Mouse (Mus musculus): ENCODE data around the gene Aldh1a2. TPM values are rescaled to one million over a fixed set of nuclear protein-coding genes. Genes with fewer than 3 reads are reported as not detected.

The Aldh1a2 gene
- total RNA-seq (2021) = 10 to 100 TPM; 13.3 to 19.9 TPM
- long read RNA-seq, experiment 1, transcript Aldh1a2-201 (14 exons, 2,264 nt) = major isoform, 20 of 22 reads
- long read RNA-seq, experiment 1, partial matches to known transcripts = 1 of 22 reads
- long read RNA-seq, experiment 1, other reads (novel, unspliced or antisense) = 1 of 22 reads
- long read RNA-seq, experiment 2, transcript Aldh1a2-201 (14 exons, 2,264 nt) = major isoform, 12 of 13 reads
- long read RNA-seq, experiment 2, partial matches to known transcripts = 1 of 13 reads
- long read RNA-seq, experiment 2, other reads (novel, unspliced or antisense) = 0 of 13 reads

DNA sequence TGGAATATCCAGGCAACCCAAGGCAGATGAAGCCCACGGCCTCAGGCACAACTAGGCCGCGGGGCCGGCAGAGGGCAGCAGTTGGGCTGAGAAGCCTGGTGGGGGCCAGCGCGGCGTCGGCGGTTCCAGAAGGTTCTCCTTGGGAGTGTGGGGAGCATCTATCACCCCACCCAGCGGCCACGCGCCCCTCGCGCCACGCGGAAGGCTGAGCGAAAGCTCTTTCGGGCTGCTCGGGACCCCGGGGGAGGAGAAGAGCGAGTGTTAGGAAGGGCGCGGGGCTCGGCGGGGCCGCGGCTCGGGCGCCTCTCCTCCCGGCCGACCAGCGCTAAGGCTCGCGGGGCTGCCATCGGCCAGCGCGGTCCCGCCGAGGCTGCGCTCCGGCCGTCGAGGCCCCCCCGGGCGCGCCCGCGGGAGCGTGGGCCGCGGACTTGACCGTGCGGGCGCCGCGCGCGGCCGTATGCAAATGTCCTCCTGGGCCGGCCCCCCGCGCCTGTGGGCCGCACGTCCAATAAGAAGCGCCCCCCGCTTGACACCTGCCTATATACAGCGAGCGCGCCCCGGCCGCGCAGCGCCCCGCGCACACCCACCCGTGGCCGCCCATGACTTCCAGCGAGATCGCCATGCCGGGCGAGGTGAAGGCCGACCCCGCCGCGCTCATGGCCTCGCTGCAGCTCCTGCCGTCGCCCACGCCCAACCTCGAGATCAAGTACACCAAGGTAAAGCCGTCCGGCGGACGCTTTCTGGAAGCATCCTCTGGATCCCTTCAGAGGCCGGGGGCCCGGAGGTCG lies at the start of gene Aldh1a2:
TSS of gene Aldh1a2 (plus strand) at position 542 of the 788 bp plus-strand sequence.
- intact Hi-C loops (cut with DNase I) = loop anchor here (10.0 kb wide), 4 partner anchors 99 to 399 kb away; no protein-coding TSS in a partner anchor
- DNase-seq = peak; percentile 82 to 86

DNA sequence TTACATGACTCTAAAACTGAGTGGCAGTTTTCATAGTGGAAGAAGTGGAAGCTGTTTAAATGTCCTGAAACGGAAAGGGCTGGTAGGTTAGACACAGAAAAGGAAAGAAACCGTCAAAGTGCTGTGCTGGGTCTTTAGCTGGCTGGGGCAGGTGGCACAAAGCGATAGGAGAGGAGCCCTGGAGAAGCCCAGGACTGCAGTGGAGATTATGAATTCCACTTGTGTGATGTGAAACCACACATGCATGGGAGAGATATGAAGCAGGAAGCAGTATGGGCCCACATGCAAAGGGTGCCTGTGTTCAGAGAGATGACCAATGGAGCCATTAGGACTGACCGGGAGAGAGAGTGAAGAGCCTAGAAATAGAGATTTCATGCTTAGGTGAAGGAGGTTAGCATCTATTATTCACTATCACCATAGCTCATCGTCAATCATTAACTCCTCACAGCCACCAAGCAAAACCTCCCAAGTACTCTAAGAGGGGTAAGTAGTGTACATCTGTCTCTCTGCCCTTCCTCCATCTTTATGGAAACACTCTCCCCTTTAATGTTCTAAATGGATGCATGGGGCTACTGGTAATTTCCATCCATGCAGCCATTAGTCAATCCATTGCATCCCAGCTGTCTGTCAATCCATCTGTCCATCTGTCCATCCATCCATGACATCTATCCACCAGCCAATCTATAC lies 49.4 kb upstream of the Aldh1a2 start:
- no peak for DNase-seq
- intact Hi-C loops (cut with DNase I) = no loop called here

DNA sequence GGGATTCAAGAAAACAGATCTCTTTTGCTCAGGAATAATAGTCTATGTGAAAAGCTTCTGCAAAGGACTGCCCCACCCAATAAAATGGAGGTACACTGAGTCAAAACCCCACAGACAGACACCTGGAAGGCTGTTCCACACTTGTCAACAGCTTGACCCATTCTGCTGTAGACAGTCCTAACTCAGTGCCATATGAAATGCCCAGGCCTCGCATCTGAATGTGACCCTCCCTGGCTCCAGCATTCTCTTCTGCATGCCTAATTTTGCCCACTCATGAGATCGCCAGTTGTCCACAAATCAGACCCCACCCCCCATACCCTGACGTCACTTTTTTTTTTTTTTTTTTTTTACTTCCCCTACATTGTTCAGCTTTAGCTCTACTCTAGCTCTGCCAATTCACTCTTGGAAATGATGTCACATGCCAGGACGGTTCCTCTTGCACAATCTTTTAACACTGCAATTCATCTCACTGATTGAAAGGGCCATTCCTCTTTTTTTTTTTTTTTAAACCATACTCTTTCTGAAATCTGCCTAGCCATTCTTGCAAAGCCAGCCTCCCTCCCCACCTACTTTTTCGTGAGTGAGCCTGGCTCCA lies 48.6 kb upstream of the Aldh1a2 start:
- no peak for DNase-seq
- intact Hi-C loops (cut with DNase I) = no loop called here

DNA sequence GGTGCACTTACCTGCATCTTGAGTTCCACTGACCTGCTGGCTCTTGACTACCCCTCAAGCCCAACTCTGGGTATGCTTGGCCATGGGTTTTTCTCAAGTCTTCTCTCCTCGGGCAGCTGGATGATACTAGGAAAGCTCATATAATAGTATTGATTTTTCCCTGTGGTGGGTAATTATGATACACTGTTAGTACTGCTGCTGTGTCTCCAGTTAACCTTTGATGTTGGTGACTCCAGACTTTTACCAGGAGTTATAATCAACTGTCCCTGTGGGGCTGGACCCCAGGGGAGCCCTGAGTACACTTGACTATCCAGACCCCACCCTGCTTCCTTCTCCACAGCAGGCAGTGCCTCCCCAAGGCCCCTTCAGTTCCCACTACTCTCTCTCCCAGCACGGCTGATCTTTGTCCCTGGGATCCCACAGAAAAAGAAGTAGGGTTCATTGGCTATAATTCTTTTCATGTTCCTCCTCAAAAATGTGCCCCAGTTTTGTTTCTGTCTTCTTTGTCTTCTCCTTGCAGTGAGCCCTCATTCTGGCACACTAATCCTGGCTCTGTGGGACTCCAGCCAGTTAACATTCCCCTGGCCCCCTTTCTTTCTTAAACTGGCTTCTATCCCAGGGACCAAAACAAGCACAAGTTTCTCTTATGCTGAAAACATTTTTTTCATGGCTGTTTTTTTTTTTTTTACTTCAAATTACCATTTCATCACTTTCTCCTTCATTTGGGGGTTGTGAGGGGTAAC lies 47.9 kb upstream of the Aldh1a2 start:
- intact Hi-C loops (cut with DNase I) = no loop called here
- DNase-seq = peak in 1 of 2 experiments; percentile 19

DNA sequence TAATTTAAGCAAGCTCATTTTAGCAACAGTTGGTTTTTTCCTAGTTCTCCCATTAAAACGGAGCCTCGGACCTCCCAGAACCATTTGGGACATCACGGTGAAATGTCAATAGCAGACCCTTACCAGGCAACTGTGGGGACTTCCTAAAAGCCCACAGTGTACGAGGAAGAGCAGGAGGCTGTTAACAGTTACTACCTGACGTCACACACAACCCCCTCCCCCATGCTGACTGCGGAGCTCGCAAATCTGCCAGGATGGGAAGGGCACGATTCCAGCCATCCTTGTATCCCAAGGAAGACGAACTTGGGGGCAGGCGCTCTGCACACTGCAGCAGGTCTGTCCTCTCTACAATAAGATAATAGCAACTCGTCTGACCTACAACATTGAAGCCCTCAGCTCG lies 47.1 kb upstream of the Aldh1a2 start, which contains the start of gene Aqp9:
TSS of gene Aqp9 (minus strand) at position 172 of the 400 bp plus-strand sequence.
- intact Hi-C loops (cut with DNase I) = no loop called here
- DNase-seq = peak in 1 of 2 experiments; percentile 11

DNA sequence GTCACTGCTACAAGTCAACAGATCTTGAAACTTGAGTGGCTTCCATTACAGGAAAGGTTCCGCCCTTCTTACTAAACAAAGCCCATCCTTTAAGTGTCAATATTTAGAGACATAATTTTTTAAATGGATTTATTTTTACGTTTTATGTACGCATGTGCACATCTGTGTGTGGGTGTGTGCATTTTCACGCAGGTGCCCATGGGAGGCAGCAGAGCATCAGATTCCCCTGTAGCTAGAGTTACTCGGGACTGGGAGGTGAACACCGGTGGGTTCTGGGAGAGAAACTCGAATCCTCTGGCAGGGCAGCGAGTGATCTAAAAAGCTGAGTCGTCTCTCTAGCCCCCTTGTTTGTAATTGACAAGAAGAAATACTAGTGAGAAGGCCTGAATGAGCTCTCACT lies 42.1 kb upstream of the Aldh1a2 start:
- no peak for DNase-seq
- intact Hi-C loops (cut with DNase I) = no loop called here

DNA sequence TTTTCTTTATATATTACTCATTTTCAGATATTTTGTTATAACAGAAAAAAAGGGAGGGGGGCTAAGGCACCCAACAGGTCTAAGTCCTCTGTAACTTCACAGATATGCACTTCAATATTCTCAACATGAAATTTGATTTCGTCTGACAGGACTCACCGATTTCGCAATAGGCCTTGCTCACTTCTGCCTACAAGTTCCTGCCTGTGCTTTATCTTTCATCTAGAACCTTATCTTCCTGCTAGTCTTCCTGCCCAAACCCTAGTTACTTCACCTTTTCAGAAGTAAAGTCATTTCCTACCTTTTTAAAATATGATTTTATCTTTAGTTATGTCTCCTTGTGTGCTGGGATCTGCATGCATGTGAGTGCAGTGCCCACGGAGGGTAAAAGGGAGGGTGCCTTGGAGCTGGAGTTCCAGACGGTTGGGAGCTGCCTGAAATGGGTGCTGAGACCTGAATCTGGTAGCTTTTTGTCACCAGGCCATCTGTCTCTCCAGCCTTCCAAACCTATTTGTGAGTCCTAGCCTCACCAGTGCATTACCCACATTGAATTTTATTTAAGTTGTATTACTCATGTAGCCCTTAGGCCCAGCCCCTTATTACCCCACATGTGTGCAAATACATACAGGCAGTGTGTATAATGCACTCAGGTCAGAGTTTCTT lies 41.1 kb upstream of the Aldh1a2 start:
- intact Hi-C loops (cut with DNase I) = no loop called here
- DNase-seq = no peak

DNA sequence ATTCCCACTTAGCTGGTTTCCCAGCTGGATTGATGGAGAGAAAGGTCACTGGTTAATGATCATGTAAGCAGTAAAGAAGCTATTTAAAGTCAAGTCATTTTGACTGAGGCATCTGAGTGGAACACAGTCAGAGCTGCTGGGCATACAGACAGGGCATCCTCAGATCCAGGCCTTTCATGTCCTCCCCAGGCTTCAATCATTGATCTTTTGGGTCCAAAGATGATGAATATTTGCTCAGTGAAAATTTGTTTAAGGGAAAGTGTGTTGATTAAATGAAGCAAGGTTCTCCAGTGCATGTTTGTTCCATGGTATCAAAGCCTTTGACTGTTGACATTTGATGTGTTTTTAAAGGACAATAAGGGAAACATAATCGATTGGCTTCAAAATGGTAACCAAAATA lies 39.9 kb upstream of the Aldh1a2 start:
- no peak for DNase-seq
- intact Hi-C loops (cut with DNase I) = no loop called here

DNA sequence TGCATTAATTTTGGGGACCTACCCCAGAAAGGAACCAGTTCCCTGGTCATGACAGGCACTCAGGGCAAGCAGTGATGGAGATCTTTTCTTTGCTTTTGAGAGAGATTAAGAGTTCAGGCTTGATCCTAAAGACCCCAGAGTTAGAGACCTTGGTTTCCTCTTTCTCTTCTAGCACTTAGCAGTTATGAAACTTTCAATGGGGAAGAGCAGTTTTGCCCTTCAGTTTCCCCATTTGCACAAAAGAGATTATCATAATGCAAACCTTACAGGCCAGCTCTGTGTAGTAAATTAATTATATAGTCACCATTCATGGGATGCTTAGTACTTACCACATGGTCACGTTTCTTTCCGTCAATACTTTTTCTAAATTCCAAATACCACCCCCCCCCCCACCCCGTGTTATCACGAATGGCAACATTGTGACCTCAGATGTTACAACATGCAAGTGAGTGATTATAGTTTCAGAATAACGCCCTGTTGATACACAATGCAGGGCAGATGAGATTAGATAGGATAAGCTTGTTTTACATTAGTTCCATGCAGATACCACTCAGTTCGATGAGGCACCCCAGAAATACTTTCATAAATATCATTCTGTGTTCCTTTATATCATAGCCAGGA lies 36.2 kb upstream of the Aldh1a2 start:
- DNase-seq = no peak
- intact Hi-C loops (cut with DNase I) = no loop called here

DNA sequence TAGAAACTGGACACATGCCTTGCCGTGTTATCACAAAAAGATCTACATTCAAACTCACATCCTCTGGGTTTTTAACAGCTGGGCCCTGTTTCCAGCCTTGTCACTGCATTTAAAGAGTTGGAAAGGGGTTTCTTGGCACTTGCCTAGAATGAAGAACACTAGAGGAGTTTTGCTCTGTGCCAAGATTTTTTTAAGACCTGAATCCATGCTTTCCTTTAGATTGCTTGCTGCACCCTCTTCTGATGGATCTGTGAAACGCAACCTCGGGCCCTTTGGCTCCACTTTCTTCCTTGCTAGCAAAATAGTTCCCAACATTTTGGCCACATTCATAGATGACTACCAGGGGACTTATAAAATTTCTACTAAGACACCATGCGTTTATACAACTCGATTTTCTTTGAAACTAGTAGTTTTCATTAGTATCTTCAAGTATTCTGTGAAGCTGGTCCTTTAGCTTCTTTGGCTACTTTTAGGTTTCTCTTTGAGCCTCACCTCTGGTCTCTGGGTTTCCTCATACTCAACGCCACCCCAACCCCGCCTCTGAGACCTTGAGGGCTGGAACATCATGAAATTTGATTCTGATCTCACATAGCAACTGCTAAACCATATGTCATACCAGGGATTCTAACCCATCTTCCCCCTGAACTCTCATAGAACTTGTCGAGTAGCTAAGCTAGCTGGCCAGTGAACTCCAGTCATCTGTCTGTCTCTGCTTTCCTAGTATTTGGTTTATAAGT lies 35.5 kb upstream of the Aldh1a2 start:
- intact Hi-C loops (cut with DNase I) = loop anchor here (10.0 kb wide), 1 partner anchor 55 kb away; no protein-coding TSS in a partner anchor
- no peak for DNase-seq

DNA sequence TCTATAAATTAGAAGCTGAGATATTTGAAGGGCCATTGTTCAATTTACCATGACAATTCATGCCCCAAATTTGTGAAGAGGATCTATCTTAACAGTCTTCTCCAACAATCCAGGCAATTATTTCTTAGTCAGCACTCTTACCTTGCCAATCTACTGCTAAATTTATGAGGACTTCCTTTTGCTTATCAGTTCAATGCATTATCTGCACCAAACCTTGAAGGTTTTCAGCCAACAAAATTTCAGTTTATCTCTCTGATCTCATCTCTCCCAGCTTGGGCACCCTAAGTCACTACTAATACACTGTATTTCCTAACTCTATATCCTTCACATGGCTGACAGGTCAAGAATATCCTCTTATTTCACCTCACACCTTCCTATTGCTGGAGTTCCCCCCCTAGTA lies 30.3 kb upstream of the Aldh1a2 start:
- intact Hi-C loops (cut with DNase I) = loop anchor here (10.0 kb wide), 1 partner anchor 60 kb away; no protein-coding TSS in a partner anchor
- DNase-seq = no peak

DNA sequence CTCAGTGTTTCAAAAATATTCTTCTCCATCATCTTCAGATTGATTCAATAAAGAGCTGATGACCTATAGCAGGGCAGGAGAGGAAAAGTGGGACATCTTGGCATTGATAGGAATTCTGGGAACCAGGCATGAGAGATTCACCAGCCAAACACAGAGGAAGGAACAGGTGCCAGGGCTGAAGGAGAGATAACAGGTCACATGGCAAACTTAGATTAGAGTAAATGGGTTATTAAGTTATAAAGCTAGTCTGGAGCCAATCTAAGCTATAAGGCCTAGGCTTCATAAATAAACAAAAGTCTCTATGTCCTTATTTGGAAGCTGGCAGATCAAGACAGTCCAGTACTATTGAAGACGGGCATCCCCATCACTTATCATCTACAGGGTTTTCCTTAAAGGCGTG lies 29.8 kb upstream of the Aldh1a2 start:
- intact Hi-C loops (cut with DNase I) = loop anchor here (10.0 kb wide), 1 partner anchor 61 kb away; no protein-coding TSS in a partner anchor
- no peak for DNase-seq

DNA sequence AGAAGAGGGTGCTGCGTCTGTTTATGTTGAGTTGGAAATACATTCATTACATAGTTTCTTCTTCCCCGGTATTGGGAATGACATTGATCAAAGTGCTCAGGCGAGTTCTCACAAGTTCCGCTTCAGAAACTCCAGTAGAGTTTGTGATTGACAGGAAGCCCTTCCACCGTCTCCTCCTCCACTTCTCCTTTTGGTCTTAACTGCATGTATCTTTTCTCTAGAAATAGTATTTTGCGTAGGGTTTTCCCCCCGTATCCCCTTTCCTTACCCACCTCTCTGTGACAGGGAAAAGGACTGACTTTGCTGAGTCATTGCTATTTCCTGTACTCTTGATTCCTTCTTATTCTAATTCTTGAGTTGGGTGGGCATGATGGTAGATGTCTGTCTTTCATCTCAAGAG lies 28.2 kb upstream of the Aldh1a2 start:
- intact Hi-C loops (cut with DNase I) = loop anchor here (10.0 kb wide), 1 partner anchor 63 kb away; no protein-coding TSS in a partner anchor
- DNase-seq = no peak

DNA sequence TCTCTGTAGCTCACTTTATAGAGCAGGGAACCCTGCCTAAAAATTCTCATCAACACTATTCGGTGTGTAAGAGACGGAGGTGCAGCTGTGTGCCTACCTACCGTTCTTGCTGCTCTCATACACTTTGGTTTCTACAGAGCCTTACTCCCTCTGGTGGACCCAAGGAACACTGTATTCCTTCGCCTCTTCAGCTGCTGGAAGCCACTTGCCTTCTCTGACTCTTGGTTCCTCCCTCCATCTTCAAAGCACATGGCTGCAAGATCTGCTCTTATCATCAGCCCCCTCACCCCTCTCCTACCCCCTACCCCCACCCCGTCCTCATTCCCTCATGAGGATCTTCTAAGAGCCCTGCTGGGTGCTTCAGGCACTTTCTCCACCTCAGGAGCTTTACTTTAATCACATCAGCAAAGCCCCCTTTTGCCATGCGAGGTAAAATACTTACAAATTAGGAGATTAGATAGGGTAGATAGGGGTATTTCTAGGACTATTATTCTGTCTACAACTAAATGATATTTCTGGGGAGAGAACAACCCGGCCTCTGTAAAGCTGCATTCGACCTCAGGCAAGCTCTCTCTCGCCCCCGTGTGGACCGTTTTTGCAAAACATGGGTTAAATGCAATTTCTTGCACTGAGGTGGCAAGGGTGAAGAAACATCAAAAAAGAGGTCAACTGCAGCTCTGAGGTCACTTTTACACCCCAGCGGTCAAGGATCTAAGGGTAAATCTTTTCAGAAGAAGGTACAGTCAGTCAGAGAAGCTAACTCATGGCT lies 26.8 kb upstream of the Aldh1a2 start:
- intact Hi-C loops (cut with DNase I) = loop anchor here (10.0 kb wide), 1 partner anchor 64 kb away; no protein-coding TSS in a partner anchor
- DNase-seq = peak; percentile 60 to 80

DNA sequence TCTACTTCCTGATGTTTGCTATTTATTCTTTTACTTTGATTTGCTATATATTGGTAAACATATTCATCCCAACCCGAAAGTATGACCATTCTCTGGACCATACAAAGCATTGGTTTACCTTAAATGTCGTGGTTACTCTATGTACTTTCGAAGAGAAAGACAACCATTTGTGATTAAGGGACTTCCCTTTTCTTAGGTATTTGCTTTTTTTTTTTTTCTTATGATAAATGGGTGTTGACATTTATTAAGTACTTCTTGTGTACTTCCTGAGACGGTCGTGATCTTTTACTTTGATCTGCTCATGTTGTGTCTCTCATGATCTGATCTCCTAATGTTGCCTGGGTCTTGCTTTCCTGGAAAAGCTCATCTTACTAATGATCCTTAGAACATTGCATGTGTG lies 16.8 kb upstream of the Aldh1a2 start:
- intact Hi-C loops (cut with DNase I) = no loop called here
- no peak for DNase-seq

DNA sequence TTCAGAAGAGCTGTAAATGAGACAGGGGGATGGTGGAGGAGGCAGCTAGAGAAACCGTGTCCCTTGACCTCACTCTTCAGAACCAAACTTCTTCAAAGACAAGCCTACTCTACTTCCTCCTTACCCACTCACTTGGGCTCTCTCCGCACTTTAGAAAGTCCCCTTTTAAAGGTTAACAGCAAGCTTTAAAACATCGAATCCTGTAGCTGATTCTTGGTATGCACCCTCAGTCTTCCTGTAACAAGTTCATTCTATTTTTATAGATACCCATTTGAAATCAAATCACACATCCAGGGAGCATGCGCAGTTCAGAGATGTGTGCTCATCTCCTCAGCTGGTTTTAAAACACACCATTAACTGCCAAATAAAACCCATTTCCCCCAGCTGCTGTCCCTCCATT lies 13.3 kb upstream of the Aldh1a2 start:
- no peak for DNase-seq
- intact Hi-C loops (cut with DNase I) = no loop called here

DNA sequence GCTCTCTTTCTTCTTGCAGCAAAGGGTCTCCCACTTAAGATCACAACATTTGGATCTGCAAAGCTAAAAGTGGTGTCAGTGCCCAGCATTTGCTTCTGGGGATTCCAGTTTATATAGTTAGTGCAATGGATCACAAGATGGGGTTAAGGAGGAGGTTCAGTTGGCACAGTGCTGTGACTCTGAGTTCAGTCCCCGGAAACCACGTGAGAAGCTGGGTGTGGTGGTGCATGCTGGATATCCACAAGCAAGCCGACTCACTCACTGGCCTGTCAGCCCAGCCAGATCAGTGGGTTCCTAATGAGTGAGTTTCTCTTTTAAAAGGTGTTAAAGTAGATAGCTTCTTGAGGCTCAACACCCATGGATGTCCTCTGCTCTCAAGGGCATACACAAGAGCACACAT lies 6.3 kb upstream of the Aldh1a2 start:
- intact Hi-C loops (cut with DNase I) = no loop called here
- no peak for DNase-seq
